Mouse (Mus musculus) cerebellum, adult 2 months (tissue): ENCODE results near the gene Ppid. TPM values are rescaled to one million over a fixed set of nuclear protein-coding genes. Genes with fewer than 3 reads are reported as not detected.
A peak's percentile ranks its signal among the peaks of the same experiment; 100 is the strongest.

ENCODE experiments used
- DNase-seq, 2 experiments: peaks; one replicate each; pipeline ENCODE4 v3.0.0; 2021
- H3K27ac ChIP-seq: fragments of 200-500 bp; 2 replicates; pipeline ENCODE4 v1.5.1; 2012; ENCODE audit warnings: low read length, control low read depth, inconsistent platforms; ENCODE audit not compliant: insufficient read depth
- H3K27me3 ChIP-seq: fragments of 200-500 bp; 2 replicates; pipeline ENCODE4 v1.6.1; 2012; ENCODE audit warnings: inconsistent platforms, mild to moderate bottlenecking, low read length, moderate library complexity; ENCODE audit not compliant: control insufficient read depth, insufficient read depth
- H3K4me1 ChIP-seq: fragments of 200-500 bp; 2 replicates; pipeline ENCODE4 v1.6.1; 2011; ENCODE audit warnings: low read length; ENCODE audit not compliant: control insufficient read depth, insufficient read depth
- H3K4me3 ChIP-seq: fragments of 200-500 bp; replicated peaks from 2 replicates; pipeline ENCODE3; 2011; ENCODE audit warnings: mild to moderate bottlenecking, low read depth, low read length, control low read depth; ENCODE audit not compliant: insufficient read depth
- CTCF ChIP-seq: fragments of 200-500 bp; IDR thresholded peaks from 2 replicates; pipeline ENCODE4 v1.5.1; 2011; ENCODE audit warnings: low read depth, mild to moderate bottlenecking, control low read depth, low read length, moderate library complexity, borderline replicate concordance; ENCODE audit not compliant: insufficient read depth
- POLR2A ChIP-seq: fragments of 200-500 bp; IDR thresholded peaks from 2 replicates; pipeline ENCODE4 v1.6.1; 2011; ENCODE audit warnings: low read length, control low read depth, borderline replicate concordance; ENCODE audit not compliant: insufficient read depth
- WGBS: fragments of 180-500 bp; shearing (Covaris S2); methylation state at CpG from one replicate; pipeline ENCODE4 v1.1.7; 2018; 5-methylcytosine and 5-hydroxymethylcytosine counted together
- polyA plus RNA-seq: library from polyadenylated mRNA; depleted of rRNA; stranded (reverse); fragments of >200 nt; gene quantifications from 2 replicates; pipeline ENCODE4 v1.2.3, GENCODE M21; 2012; rRNA removed

Gene Ppid
- polyA plus RNA-seq, 1 experiment: 71.7 TPM

DNA sequence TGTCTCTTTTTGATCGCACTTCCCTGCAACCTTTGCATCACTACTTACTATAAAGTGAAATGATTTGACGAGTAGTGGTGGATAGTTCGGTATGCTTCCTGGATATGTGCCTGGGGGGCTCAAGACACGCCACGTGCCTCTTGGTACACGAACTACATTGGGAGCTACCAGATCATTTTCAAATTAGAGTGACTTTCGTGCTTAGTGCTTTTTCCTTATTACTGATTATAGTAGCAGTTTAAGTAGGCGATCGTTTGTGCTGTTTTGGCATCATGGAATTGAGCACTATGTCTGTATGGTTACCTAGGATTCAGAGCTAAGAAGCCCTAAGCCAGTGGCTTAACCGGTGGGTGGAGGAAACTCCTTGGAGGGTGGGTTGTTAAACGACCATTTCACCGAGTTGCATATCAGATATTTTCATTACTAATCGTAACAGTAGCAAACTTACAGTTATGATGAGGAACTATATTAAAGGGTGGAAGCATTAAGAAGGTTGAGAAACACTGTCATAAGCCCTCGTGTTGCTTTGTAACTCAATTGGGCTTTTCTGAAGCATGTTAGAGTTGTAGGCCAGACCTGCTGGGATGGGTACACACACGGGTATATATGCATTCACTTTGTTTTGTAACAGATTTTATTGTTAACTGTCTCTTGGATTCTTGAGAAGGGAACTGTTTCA, 790 bp downstream of the Ppid start:
- no peak for DNase-seq
- peak overlapping the region; percentile 94 for H3K4me3 ChIP-seq
- no peaks in the 10 kb centered on the region for H3K27me3 ChIP-seq
- no peak overlapping the region; the same call in 1 of the 2 replicates for H3K27ac ChIP-seq
- TF ChIP-seq CTCF: no peak
- TF ChIP-seq POLR2A: no peak
- WGBS: 2% methylated on average over 15 of the region's 15 CpGs
- H3K4me1 ChIP-seq: no peaks in the 10 kb centered on the region; the same call in 1 of the 2 replicates

GRCm38 (mm10) chr3:79595468-79595867, 4.3 kb downstream of the Ppid start:
- Histone ChIP-seq H3K27me3 (no peaks in the 10 kb centered on the region), H3K4me3 (no peak overlapping the region), H3K4me1 (no peaks in the 10 kb centered on the region; the same call in 1 of the 2 replicates), H3K27ac (no peak overlapping the region)
- TF ChIP-seq POLR2A (no peak), CTCF (no peak)
- no peak for DNase-seq
- 93% methylated on average over 7 of the region's 7 CpGs for WGBS

GRCm38 (mm10) chr3:79609886-79610285, 18.7 kb downstream of the Ppid start:
- WGBS: 94% methylated on average over 2 of the region's 2 CpGs
- H3K27ac ChIP-seq: no peak overlapping the region
- DNase-seq: no peak
- TF ChIP-seq POLR2A (no peak), CTCF (no peak)
- H3K27me3 ChIP-seq: no peaks in the 10 kb centered on the region
- no peak overlapping the region for H3K4me3 ChIP-seq
- no peaks in the 10 kb centered on the region for H3K4me1 ChIP-seq

DNA sequence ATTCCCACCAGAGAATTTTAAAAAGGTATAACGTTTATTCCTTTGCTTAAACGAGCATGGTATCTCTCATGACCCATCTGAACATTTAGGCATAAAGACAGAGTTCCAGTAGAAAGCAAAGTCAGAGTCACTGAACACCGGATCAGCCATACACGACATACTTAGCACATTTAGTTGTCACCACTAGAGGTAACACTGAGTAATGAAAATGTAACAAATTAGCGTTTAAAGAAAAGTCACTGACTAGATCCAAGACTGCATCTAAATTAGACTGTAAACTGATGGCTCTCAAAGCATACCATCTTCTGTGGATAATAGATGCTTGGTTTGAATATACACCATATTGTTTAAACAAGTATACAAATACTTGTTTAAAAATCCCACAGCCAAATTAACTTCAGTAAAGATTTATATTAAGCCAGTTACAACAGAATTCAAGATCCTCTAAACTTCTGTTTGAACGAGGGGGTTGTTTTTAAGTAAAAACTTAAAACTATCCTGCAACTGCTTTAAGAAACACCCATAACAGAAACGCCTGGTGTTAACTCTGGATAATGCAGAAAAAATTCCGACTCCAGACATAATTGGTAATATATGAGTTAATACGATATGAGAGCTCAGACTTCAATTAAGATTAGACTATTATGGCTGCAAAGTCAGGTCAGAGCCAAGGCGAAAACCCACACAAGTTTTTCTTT, 36.5 kb downstream of the Ppid start:
- H3K4me1 ChIP-seq: no peaks in the 10 kb centered on the region
- TF ChIP-seq CTCF: no peak
- TF ChIP-seq POLR2A: no peak
- DNase-seq: no peak
- no peak overlapping the region for H3K27ac ChIP-seq
- WGBS: 10% methylated on average over 10 of the region's 10 CpGs
- H3K4me3 ChIP-seq: peak overlapping the region; percentile 72
- H3K27me3 ChIP-seq: no peaks in the 10 kb centered on the region

GRCm38 (mm10) chr3:79628182-79628560, 37.0 kb downstream of the Ppid start:
- DNase-seq: no peak
- no peak for TF ChIP-seq CTCF
- no peak for TF ChIP-seq POLR2A
- H3K27ac ChIP-seq: no peak overlapping the region; the same call in 1 of the 2 replicates

GRCm38 (mm10) chr3:79628561-79629415, 37.6 kb downstream of the Ppid start, which contains the start of gene 4930579G24Rik:
4930579G24Rik (plus strand) TSS chr3:79629079.
- Histone ChIP-seq H3K27ac (peak within 1 kb of the TSS; percentile 9), H3K27me3 (no peaks in the 10 kb centered on the region), H3K4me3 (peak within 1 kb of the TSS; percentile 74), H3K4me1 (no peaks in the 10 kb centered on the region)
- under 1% methylated on average over 60 of the region's 60 CpGs for WGBS
- DNase-seq: peak; percentile 95 to 100
- TF ChIP-seq POLR2A: peak; percentile 81; the same call in 1 of the 2 replicates
- no peak for TF ChIP-seq CTCF

More at GRCm38 (mm10) chr3:79628182-79628560, 37.0 kb downstream of the Ppid start:
- WGBS: 0% methylated on average over 9 of the region's 9 CpGs
- H3K4me3 ChIP-seq: peak overlapping the region; percentile 72
- H3K4me1 ChIP-seq: no peaks in the 10 kb centered on the region
- no peaks in the 10 kb centered on the region for H3K27me3 ChIP-seq

DNA sequence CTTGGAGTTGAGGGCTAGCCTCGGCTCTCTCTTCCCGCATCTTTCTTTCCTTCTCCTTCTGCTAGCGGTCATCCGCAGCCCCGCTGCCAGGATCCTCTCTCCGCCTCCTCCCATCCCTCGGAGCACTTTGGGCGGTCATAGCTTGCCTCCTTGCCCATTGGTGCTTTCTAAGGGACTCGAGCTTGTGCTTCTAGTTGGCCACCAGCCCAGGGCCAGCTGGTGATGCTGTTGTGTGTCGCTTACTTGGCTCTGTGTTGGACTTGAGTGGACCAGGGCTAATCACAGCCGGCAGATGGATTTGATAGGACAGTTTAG, 38.2 kb downstream of the Ppid start, which contains the start of gene Etfdh:
Gene Etfdh, minus strand, starts transcription at position 85 of the 315 bp plus-strand sequence.
- WGBS: 1% methylated on average over 11 of the region's 11 CpGs
- peak within 1 kb of the TSS; percentile 74 for H3K4me3 ChIP-seq
- DNase-seq: peak; percentile 86 to 92
- TF ChIP-seq POLR2A (no peak), CTCF (no peak)
- peak within 1 kb of the TSS; percentile 9 for H3K27ac ChIP-seq
- H3K4me1 ChIP-seq: no peaks in the 10 kb centered on the region
- H3K27me3 ChIP-seq: no peaks in the 10 kb centered on the region

DNA sequence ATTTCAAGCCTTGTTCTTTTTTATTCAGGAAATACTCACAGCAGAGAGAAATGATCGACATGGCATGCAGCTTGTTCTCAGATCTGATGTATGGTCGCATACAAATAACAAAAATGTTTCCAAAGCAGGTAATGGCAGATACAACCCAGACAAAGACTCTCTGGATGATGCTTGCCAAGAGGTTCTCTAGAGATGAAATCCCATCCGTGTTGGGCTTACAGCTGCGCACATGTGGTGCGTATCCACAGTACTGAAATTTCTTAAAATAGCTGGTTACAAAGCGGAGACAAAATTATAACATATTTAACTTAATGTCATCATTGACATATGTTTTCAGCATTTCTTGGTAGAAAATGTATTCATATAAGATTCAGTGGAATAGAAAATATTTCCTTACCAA, 61.0 kb downstream of the Ppid start:
- no peak overlapping the region for H3K4me3 ChIP-seq
- H3K4me1 ChIP-seq: no peaks in the 10 kb centered on the region
- no peak overlapping the region for H3K27ac ChIP-seq
- H3K27me3 ChIP-seq: no peaks in the 10 kb centered on the region
- WGBS: 86% methylated on average over 6 of the region's 6 CpGs
- TF ChIP-seq POLR2A (no peak), CTCF (no peak)
- no peak for DNase-seq

Other genes starting within 250 kb of the Ppid start
- gene Fnip2, start 23.5 kb upstream of the Ppid start, polyA plus RNA-seq: 16.3 and 17.3 TPM in 2 replicates
- gene 4930579G24Rik, start 37.7 kb downstream of the Ppid start, polyA plus RNA-seq: 4.9 and 5.1 TPM in 2 replicates
- 31.6 and 33.0 TPM in 2 replicates for gene Etfdh, start 38.2 kb downstream of the Ppid start, polyA plus RNA-seq
- gene Rxfp1, start 146.5 kb downstream of the Ppid start, polyA plus RNA-seq: 0.17 and 0.20 TPM in 2 replicates